Mouse (Mus musculus): ENCODE results near the gene Ufd1. TPM values are rescaled to one million over a fixed set of nuclear protein-coding genes. Genes with fewer than 3 reads are reported as not detected.

Gene Ufd1
- polyA plus RNA-seq, 1 experiment from 2014 or later, result 72.2 TPM

Other genes with a start within 250 kb of the Ufd1 start
- 0.63 and 0.87 TPM in 2 replicates for gene Tbx1, start 221.1 kb upstream of the Ufd1 start, polyA plus RNA-seq (2014; fragmentation: Nextera tagmentation; extraction: Ambion mirVana)
- 6.4 and 6.5 TPM in 2 replicates for gene Gp1bb, start 189.4 kb upstream of the Ufd1 start, polyA plus RNA-seq (2014; fragmentation: Nextera tagmentation; extraction: Ambion mirVana)
- gene Gm49601, start 185.4 kb upstream of the Ufd1 start, polyA plus RNA-seq (2014; fragmentation: Nextera tagmentation; extraction: Ambion mirVana), result 1.7 and 3.3 TPM in 2 replicates
- gene Sept5, start 181.8 kb upstream of the Ufd1 start, polyA plus RNA-seq (2014; fragmentation: Nextera tagmentation; extraction: Ambion mirVana), result 40.7 and 52.0 TPM in 2 replicates
- gene Cldn5, start 34.9 kb upstream of the Ufd1 start, polyA plus RNA-seq (2014; fragmentation: Nextera tagmentation; extraction: Ambion mirVana), result 28.5 and 30.3 TPM in 2 replicates
- gene Cdc45, start 208 bp downstream of the Ufd1 start, polyA plus RNA-seq (2014; fragmentation: Nextera tagmentation; extraction: Ambion mirVana), result 58.1 and 61.7 TPM in 2 replicates
- gene 2510002D24Rik, start 24.8 kb downstream of the Ufd1 start, polyA plus RNA-seq (2014; fragmentation: Nextera tagmentation; extraction: Ambion mirVana), result 16.1 TPM in 2 replicates
- gene Gm28539, start 24.8 kb downstream of the Ufd1 start, polyA plus RNA-seq (2014; fragmentation: Nextera tagmentation; extraction: Ambion mirVana), result not detected in 2 replicates
- gene Mrpl40, start 65.1 kb downstream of the Ufd1 start, polyA plus RNA-seq (2014; fragmentation: Nextera tagmentation; extraction: Ambion mirVana), result 86.4 and 92.8 TPM in 2 replicates
- gene Hira, start 65.3 kb downstream of the Ufd1 start, polyA plus RNA-seq (2014; fragmentation: Nextera tagmentation; extraction: Ambion mirVana), result 14.7 and 16.7 TPM in 2 replicates

Data from midbrain, embryonic 11.5 days (tissue).